Mouse (Mus musculus) Muller cell, postnatal 12 days (primary cell): ENCODE results near the gene Bbip1.
"Not testable (repeated sequence)": the region's sequence is repeated elsewhere in the genome, so short reads cannot be mapped to it uniquely, and the experiment has no call there.

Experiments used
- DNase-seq: peaks from one replicate; pipeline ENCODE4 v3.0.0-alpha.2; 2015; ENCODE audit errors: inconsistent ontology term

The Bbip1 gene

DNA sequence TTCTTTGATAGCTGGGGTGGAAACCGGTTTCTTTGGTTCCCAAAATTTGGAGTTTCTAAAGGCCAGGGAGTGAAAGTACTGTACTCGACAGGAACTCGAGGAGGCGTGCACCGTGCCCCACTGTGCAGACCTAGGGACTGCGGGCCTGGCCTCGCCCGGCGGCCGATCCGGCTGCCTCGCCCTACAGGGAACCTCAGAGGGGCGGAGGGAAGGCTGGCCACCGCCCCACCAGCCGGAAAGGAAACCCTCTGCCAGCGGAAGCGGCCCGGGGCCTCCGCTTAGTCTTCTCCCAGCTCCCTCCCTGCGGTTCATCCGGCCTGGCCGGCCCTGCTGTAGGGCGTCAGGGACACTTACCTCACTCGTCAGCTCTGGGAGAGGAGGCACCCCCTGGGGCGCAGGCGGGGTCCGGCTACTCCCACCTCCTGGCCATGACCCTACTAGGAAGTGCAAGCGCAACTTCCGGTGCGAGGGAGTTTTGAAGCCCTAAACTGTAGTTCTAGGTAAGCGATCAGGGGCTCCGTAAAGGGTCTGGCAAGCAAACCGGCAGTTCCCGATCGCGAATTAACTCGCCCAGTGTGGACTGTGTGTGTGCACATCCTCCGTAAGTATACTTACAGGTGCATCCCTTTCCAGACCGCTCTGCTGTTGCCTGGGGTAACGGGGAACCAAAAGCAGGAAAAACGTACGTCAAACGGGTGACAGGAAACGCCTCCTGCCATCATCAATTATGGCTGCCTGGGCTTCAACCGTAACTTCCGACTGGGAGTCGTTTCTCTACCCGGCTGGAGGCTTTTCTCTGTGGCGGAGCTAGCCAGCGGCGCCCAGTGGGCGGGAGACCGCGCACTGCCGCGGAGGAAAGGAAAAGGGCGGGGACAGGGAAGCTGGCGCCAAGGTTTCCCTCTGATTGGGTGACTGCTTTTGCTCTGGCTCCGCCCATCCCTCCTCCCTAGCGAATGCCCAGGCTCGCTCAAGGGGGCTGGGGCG lies at the start of gene Bbip1, which contains the start of gene Shoc2:
TSS of gene Bbip1 (minus strand) at position 826 of the 984 bp plus-strand sequence.
TSS of gene Shoc2 (plus strand) at position 505 of the 984 bp plus-strand sequence.
- peak; percentile 100 for DNase-seq

DNA sequence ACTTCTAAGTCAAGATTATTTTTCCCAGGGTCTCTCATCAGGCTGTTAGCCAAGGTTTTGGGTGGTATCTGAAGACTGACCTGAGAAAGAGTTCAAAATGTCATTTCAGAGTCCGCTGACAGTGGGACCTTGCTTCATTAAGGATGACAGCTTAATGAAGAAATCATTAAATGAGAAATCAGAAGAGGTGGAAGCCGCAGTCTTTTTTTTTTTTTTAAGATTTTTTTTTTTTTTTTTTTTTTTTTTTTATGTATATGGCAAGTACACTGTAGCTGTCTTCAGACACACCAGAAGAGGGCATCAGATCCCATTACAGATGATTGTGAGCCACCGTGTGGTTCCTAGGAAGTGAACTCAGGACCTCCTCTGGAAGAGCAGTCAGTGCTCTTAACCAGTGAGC lies 49.4 kb upstream of the Bbip1 start:
- no peak for DNase-seq

DNA sequence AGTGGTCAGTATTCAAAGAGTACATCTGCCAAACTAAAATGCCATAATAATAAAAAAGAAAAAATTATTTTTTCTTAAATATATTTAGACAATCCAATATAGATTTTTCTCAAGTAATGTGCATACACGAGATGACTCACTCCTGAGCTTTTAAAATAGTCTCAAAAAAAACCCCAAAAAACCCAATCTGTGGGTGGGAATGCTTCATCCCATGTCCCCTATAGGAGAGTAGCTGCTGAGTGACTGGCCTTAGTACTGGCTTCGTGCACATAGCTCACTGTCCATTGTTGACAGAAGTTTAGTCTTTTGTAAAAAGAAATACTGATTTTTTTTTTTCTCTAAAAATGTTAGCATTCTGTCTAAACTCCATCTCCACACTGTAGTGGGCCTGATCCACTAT lies 46.1 kb upstream of the Bbip1 start:
- no peak for DNase-seq

DNA sequence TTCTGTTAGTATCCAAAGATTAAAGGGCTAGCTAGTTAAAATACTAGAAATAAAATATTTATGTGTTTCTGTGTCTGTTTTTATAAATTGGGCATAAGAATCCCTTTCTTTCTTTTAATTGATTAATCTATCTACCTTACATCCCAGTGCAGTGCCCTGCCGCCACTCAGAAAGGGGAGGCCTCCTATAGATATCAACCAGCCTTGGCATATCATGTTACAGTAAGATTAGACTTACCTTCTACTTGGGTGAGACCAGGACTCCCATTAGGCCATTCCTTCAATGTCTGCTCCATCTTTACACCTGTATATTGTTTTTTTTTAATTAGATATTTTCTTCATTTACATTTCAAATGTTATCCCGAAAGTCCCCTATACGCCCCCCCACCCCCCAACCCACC lies 40.2 kb upstream of the Bbip1 start:
- no peak for DNase-seq

DNA sequence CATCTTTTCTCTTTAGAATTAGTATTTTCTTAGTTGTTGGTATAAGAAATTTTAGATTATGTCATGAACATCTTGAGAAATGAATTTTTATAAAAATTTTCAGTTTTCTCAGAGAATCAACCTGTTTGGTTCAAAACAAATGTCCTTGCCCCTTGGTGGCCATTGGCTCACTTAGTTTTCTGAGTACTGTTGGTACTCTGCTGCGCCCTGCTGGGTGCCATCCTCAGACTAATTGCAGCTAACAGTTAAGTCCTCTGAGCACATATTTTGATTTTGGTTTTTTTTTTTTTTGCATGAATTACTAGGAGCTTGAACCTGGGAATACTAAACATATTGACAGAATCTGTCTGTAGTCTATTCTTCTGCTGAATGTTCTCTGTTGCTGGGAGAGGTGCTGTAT lies 38.9 kb upstream of the Bbip1 start:
- peak; percentile 8 for DNase-seq

DNA sequence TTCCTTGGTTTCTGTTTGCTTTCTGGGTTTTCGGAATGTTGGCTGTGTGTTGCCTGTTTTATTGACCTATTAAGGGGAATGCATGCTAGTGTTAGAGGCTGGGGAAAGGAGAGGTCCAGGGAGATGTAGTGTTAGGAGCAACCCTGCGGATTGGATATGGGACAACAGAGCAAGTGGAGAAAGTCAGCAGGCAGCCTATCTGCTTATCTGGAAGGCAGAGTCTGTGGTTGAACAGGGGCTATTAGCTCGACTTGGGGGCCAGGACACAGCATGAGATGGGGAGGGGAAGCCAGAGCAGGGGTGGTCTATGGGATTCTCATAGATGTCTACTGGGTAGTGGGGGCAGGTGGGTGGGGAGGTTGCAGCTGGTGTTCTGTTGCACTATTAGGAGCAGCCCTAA lies 37.6 kb upstream of the Bbip1 start:
- DNase-seq, result no peak

DNA sequence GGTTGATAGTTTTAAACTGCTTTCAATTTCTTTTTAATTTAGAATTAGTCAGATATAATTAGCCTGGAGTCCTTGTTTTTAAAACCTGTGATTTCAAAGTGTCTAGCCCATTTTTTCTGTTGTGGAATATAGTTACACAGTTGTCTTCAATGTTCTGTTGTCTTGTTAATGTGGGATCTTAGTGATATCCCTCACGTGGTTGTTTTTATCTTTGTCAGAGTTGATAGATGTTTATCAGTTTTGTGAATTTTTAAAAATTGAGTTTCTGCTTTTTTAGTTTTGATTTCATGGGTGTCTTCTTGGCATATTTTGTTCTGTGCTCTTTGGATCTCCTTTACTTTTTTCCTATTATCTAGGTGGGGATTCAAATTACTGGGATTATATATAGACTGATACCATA lies 29.2 kb upstream of the Bbip1 start:
- DNase-seq, result no peak

DNA sequence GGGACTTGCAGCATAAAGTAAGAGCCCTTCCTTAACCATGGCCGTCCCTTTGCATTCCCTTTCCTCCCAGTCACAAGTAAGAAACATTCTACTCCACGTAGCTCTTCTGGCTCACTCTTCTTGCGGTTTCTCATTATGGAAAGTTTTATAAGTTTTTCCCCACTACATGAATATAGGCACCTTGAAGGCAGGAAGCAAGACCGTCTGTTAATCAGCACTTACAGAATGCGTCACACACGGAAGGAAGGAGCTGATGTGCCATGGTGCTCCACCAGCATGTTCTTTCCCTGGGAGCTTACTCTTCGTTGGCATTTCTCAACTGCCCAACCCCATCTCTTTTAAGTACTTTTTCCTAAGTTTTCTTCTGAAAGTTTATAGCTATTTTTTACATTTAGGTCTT lies 27.5 kb upstream of the Bbip1 start:
- DNase-seq, result no peak

DNA sequence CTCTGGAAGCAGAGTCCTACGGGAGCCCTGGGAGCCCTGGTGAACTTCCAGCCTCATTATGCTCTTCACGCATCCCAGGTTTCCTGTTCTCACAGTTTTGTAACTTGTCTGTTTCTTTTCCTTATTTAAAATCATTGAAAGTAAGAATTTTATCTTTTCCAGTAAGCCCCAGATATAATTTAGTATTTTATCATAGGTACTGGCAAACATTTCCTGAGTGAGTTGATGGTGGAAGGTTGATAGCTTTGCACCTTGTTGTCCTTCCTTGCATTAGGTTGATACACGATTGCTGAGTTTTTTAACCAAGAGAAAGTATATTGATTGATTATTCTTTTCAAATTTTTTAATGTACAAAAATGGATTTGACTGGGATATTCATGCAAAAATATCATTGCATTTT lies 24.8 kb upstream of the Bbip1 start:
- DNase-seq, result no peak

DNA sequence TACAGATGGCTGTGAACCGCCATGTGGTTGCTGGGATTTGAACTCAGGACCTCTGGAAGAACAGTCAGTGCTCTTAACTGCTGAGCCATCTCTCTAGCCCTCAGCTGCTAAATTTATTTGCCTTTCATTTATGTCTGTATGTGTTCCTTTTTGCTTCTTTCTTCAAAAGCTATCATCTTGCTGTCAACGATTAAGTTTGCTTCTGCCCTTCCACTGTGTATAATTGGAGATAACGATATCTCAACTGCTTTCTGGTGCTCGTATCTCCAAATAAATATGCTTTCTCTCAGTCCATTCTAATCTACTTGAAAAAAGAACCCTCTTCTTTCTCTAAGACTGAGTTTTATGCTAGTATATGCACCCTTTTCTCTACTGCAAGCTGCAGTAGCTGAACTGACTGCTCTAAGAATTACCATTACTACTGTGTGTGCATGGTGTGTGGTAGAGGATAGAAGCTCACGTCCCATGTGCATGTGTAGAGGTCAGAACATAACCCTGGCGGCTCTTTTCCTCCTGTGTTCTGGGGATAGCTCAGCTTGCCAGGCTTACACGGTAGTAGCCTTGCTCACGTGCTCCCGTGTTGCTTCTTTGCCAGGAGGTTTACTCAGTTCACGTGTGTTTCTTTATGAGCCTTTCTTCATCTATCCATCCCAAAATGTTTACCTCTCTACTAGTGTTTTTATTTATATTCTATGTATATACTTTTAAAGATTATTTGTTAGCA lies 20.6 kb upstream of the Bbip1 start:
- no peak for DNase-seq

DNA sequence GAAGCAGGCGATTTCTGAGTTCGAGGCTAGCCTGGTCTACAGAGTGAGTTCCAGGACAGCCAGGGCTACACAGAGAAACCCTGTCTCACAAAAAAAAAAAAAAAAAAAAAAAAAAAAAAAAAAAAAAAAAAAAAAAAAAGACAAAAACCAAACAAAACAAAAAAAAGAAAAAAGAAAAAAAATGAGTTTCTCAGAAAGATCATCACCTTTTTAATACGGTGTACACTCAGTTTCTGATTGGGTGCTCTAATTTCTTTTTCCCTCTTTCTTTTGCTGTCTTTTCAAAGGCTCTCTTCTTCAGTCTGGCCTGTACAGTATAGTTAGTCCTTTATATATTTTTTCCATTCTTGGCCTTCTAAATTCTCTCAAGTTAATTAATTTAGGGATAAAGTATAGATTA lies 19.9 kb upstream of the Bbip1 start:
- not testable (repeated sequence) for DNase-seq

DNA sequence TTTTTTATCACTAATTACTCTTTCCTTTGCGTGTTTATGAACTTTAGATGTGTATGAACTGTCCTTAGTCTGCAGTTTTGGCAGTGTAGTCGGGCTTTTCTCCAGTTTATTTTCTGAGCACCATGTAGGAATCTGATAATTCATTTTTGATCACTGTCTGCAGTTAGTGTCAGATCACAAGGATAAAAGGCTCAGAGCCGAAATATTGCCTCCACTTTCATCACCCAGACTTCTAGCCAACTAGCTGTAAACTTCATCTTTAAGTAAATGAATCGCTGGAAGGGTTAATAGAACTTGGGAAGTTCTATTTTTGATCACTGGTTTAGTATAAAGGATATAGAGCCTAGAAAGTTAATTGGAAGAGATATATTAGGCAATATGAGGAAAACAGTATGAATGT lies 18.1 kb upstream of the Bbip1 start:
- no peak for DNase-seq

DNA sequence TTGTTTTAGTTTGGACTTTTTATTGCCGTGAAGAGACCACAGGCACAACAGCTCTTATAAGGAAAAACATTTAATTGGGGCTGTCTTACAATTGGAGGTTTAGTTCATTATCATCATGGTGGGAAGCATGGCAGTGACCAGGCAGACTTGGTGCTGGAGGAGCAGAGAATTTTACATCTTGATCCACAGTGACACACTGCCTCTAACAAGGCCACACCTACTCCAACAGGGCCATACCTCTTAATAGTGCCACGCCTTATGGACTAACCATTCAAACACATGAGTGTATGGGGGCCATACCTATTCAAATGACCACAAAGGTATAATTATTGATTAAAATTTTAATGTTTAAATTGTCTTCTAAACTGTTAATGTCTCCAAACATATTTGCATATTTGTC lies 13.1 kb upstream of the Bbip1 start:
- DNase-seq, result no peak

DNA sequence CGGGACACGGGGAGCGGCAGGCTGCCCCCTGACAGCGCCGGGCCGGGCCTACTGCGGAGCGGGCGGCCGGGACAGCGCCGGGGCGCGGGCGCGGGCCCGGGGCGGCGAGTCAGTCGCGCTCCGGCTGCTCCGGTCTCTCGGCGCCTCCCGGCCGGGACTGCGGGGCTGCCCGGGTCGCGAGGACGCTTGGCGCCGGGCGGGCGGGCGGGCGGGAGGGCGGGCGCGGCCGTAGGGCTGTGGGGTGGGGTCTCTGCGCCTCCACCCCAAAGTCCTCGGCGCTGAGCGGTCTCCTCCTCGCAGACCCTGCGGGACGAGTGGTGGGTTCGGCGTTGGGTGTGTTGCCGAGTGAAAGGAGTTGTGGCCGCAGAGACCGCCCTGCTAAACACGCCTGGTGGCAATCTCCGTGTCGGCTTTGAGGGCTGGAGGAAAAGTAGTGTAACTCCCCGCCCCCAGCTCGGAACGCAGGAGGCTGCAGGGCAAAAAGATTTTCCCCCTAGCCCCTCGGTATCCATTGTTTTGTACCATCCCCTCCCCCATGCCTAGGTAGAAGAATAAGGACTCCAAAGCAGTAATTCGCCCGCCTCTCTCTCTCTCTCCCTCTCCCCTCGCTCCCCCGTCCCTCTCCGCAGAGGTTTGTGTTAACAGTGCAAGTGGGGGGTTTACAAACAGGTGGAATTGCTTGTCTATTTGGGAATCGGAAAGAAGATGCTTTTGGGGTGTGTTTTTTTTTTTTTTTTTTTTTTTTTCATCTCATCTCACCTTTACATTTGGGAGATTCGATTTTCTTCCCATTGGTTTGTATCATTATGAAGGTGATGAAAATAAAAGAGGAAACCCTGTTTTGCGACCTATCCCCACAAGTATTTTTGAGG lies 980 bp upstream of the Bbip1 start:
- DNase-seq, result peak; percentile 43

DNA sequence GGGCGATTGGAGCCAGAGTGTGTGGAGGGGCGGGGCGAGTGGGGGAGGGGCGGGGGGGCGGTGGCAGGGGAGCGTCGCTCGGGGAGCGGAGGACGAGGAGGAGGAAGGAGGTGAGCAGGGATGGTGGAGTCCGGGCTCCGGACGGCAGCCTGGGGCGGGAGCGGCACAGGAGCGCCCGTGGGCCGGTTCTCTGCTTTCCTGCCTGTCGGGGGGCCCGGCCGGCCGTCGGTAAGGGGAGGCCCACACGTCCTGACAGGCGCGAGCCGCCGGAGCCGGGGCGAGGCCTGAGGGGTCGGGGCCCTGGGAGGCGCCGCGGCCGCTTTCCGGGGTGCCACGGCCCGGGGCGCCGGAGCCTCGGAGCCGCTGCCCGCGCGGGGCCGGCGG lies 351 bp upstream of the Bbip1 start:
- DNase-seq, result no peak

DNA sequence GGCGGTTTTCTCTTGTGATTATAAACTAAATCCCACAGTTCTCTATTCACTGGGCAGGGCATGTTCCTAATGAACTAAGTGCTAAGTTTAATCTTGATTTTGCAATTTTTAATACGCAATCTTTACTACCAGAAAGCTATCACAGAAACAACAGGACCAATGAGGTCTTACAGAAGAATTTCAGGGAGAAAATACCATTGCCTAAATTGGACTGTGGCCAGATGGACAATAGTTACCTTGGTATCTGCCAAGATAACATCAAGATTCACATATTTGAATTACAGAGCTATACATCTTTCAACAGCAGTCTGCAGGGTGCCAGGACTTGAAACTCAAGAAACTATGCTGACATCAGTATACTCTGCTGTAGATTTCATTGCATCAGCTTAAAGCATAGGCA lies 2.1 kb downstream of the Bbip1 start:
- DNase-seq, result no peak

DNA sequence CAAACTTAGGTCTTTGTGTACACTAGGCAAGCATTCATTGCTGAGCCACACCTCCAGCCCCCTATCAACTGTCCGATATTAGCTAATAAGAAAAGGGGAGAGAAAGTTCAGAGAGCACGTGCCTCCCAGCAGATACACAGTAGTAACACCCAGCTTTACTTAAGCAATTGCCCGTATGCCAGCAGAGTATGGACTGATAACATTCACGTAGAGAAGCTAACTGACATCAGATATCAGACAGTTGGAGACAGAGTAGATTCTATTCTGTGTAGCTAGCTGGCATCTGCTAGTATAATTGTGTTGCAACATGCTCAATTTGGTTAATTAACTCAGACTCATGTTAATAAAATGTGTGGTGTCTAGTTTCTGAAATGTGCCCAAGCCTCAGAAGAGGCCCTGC lies 3.3 kb downstream of the Bbip1 start:
- peak; percentile 65 for DNase-seq

DNA sequence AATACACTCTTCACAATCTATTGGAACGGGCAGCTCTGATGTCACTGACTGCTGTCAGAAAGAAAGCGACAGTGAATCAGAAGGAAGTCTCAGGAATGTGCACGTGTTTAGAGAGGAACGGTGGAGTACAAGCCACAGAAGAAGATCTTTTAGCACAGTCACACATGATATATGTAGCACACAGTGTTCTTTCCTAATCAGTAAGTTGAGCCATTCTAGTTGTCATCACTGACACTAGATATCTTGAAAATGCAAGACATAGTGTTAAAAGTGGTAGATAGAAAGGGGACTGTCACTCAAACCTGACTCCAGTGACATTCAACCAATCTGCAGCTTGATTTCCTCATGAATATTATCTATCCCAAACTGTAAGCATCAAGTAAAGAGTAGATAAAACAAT lies 5.0 kb downstream of the Bbip1 start:
- DNase-seq, result no peak

DNA sequence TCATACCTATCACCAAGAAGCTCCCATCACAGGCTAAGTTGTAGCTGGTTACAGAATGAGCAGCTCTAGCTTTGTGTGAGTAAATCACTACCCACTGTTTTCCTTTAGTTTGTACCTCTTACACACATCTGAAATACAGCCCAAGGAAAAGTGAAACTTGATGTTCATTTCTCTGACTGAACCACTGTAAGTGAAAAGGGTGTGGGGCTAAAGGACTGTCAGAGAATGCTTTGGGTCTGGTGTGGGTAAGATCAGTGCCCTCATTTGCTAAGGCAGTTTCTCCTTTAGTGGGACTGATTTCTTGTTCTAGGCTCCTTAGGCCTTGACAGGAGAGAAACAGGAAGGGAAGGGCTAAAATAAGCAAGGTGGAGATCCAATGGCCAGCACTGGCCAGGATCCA lies 10.4 kb downstream of the Bbip1 start:
- DNase-seq, result no peak

DNA sequence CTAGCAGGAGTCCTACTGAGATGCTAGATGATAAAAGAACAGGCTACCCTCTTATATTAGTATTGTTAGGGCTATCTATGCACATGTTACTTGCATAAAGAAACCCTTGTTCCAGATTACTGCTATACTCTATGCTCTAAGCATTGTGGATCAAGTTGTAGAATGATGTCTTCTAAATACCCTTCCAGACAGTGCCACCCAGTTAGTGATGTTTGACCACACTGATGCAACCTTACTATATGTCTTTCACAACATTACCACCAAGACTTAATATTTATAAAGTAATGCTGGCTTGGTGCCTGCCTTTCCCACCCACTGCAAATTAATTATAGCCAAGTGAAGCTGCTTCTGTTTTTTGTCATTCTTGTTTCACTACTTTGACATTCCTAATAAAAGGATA lies 11.4 kb downstream of the Bbip1 start:
- DNase-seq, result no peak

DNA sequence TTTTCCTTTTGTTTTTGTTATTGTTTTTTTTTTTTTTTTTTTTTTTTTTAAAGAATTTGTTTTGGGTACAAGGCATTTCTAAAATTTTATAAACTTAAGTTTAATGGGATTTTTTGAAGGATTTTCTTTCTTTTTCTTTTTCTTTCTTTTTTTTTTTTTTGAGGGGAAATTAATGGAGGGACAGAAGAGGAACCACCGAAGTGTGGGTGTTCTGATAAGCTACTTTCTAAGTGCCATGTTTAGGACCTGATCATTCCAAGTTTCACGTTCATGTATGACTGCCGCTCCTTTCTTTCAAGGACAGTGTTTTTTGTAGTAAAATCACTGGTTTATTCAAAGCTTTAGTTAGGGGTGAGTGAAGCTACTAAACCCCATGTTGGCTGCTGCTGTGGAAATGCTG lies 15.2 kb downstream of the Bbip1 start:
- DNase-seq, result no peak

DNA sequence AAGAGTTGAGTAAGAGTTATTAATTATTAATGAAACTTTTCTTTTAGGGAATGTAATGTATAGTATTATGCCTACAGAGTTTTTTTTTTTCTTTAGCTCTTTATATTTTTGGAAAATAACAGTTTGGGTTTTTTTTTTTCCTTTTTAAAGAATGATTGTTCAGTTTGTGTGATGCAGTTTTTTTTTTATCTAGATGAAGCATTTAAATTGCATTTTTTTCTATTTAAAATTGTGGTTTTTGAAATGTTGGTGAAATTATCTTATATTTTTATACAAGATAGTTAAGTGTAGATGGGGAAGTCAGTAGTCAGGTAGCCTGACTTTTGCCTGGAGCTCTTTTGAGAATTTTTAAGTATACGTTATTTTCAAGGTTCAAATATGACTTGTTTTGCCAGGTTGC lies 17.7 kb downstream of the Bbip1 start:
- DNase-seq, result no peak
